Mouse (Mus musculus): ENCODE measurements around the gene Slc4a1ap.

GRCm38 (mm10) chr5:31504843-31505242 lies 22.0 kb upstream of the Slc4a1ap start:
- TF ChIP-seq POLR2AphosphoS2 (IDR thresholded peaks at IDR 0.05; ENCODE audit: insufficient read length, low read depth) (no peak), POLR2A (IDR thresholded peaks at IDR 0.05; ENCODE audit: insufficient read length, low read depth) (no peak), MYOG (IDR thresholded peaks at IDR 0.05; ENCODE audit: control insufficient read depth in 1 of 3, insufficient read depth in 1 of 3, insufficient read length in 2 of 3, low read depth in 2 of 3) (no peak), TCF3 (IDR thresholded peaks at IDR 0.05; ENCODE audit: insufficient read length, low read depth) (no peak), MAX (IDR thresholded peaks at IDR 0.05; ENCODE audit: low read depth) (no peak), USF1 (IDR thresholded peaks at IDR 0.05; ENCODE audit: low read depth) (no peak), CEBPB (IDR thresholded peaks at IDR 0.05; ENCODE audit: insufficient read depth, poor library complexity, severe bottlenecking) (no peak)

All from myocyte (in vitro differentiated cells).